Mouse (Mus musculus) liver, embryonic 14.5 days (tissue): ENCODE measurements around the gene Snapc5.

ENCODE experiments used
- CTCF ChIP-seq: IDR thresholded peaks from 2 replicates; pipeline ENCODE4 v1.5.1; 2016; ENCODE audit warnings: antibody characterized with exemption, low read depth, control low read depth
- EP300 ChIP-seq: IDR thresholded peaks from 2 replicates; pipeline ENCODE4 v1.6.1; 2016; ENCODE audit warnings: antibody characterized with exemption, low read depth

DNA sequence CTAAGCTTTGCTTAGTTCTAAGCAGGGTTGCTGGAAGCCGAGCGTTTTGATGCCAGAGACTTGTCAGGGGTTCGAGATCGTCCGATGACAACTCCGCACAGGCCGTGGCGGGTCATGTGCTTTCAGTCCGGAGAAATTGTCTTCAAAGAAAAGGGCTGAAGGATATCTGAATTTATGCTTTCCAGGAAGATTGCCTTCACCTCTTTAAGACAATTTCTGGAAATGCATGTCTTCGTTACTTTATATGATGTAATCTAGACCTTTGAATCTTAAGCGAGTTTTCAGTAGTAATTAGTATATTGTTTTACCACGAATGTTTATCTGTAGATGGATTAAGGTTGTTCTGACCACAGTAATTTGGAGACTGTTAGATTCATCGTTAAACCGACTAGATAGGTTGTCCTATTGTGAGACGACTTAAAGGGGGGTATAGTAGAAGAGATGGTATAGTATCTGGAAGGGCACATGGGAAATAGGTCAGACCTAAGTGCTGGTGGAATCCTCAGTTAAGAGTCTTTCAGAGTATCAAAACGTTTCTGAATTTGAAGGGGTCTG, 5.3 kb upstream of the Snapc5 start:
- TF ChIP-seq CTCF: no peak
- TF ChIP-seq EP300: no peak
